In genomic region chr7:15981538-15981937, GRCm38 (mm10) we compare ENCODE assay signal across 11 mouse cellular contexts. TPM values are rescaled to one million over a fixed set of nuclear protein-coding genes. Genes with fewer than 3 reads are reported as not detected.
A peak's percentile ranks its signal among the peaks of the same experiment; 100 is the strongest.
DNase-seq lines count a peak whose midpoint lies in the region; ATAC-seq lines count a peak whose summit lies in the region.
"Had no signal": no experiment of that assay in that cellular context is flagged by ENCODE, and none has a peak within 500 bp of the region (broad histone marks: within the 10 kb centered on the region; RNA-seq: fewer than 3 reads in every experiment).

No protein-coding gene starts in this region.

- H3K4me2 ChIP-seq in liver, embryonic 16.5 days (ENCODE audit: low read depth, low read length): no peak overlapping the region
- H3K4me2 ChIP-seq in liver, embryonic 11.5 days: no peak overlapping the region
- no peak overlapping the region for H3K4me2 ChIP-seq in intestine, embryonic 16.5 days (ENCODE audit: low read depth, low read length)
- H3K4me2 ChIP-seq: forebrain, embryonic 15.5 days; hindbrain, embryonic 15.5 days had no signal

- DNase-seq in adrenal gland, adult (ENCODE audit: inconsistent age in 2 of 2, low spot score in 1 of 2): peak; percentile 67
- DNase-seq in adrenal gland, postnatal 25 days: no peak
- DNase-seq in liver, embryonic 11.5 days (ENCODE audit: low spot score): no peak
- DNase-seq in heart, postnatal 14 days: peak; percentile 43 to 62
- DNase-seq in testis, postnatal 10 days (ENCODE audit: low spot score): peak; percentile 64
- no peak for DNase-seq in retina, embryonic 14.5 days (ENCODE audit: low spot score)
- DNase-seq: lung, postnatal 14 days had no signal

- ATAC-seq in liver, embryonic 16.5 days (ENCODE audit: low read depth): peak; percentile 39
- ATAC-seq in liver, embryonic 11.5 days (replicated peaks; ENCODE audit: low FRiP score): no peak
- ATAC-seq in intestine, embryonic 16.5 days: no peak
- ATAC-seq: forebrain, embryonic 15.5 days had no signal

- H3K27ac ChIP-seq in liver, embryonic 16.5 days (ENCODE audit: low read length): no peak overlapping the region
- no peak overlapping the region for H3K27ac ChIP-seq in liver, embryonic 11.5 days (ENCODE audit: low read depth, low read length)
- H3K27ac ChIP-seq in intestine, embryonic 16.5 days (ENCODE audit: low read length): no peak overlapping the region
- H3K27ac ChIP-seq: forebrain, embryonic 15.5 days; hindbrain, embryonic 15.5 days had no signal

- no peak overlapping the region for H3K4me3 ChIP-seq in liver, embryonic 16.5 days (ENCODE audit: low read depth, low read length)
- no peak overlapping the region for H3K4me3 ChIP-seq in liver, embryonic 11.5 days (ENCODE audit: low read depth, low read length)
- no peak overlapping the region for H3K4me3 ChIP-seq in intestine, embryonic 16.5 days (ENCODE audit: low read length)
- H3K4me3 ChIP-seq: forebrain, embryonic 15.5 days; hindbrain, embryonic 15.5 days had no signal

- H3K9ac ChIP-seq in liver, embryonic 16.5 days (ENCODE audit: low read depth, low read length): no peak overlapping the region
- H3K9ac ChIP-seq in liver, embryonic 11.5 days (ENCODE audit: low read depth, low read length): no peak overlapping the region
- H3K9ac ChIP-seq in intestine, embryonic 16.5 days (ENCODE audit: low read depth, low read length): no peak overlapping the region
- H3K9ac ChIP-seq: forebrain, embryonic 15.5 days; hindbrain, embryonic 15.5 days had no signal

- H3K36me3 ChIP-seq in liver, embryonic 16.5 days (ENCODE audit: control insufficient read depth, insufficient read depth): no peaks in the 10 kb centered on the region; the same call in 1 of the 2 replicates
- H3K36me3 ChIP-seq in liver, embryonic 11.5 days (ENCODE audit: control insufficient read depth, insufficient read depth, low read length): peaks cover 14% of the 10 kb centered on the region
- H3K36me3 ChIP-seq in intestine, embryonic 16.5 days (ENCODE audit: control insufficient read depth, insufficient read depth, low read length): peaks cover 7% of the 10 kb centered on the region

- no peaks in the 10 kb centered on the region; the same call in none of the 2 replicates for H3K4me1 ChIP-seq in liver, embryonic 16.5 days (ENCODE audit: control insufficient read depth, low read depth, low read length)
- no peaks in the 10 kb centered on the region; the same call in 1 of the 2 replicates for H3K4me1 ChIP-seq in liver, embryonic 11.5 days (replicated peaks; ENCODE audit: control insufficient read depth, insufficient read depth, low read length)
- H3K4me1 ChIP-seq in intestine, embryonic 16.5 days (ENCODE audit: control insufficient read depth, insufficient read depth, low read length): 0 out of 2 replicates have a peak, but pooled peaks cover 2% of the 10 kb centered on the region
- H3K4me1 ChIP-seq: forebrain, embryonic 15.5 days; hindbrain, embryonic 15.5 days had no signal

- H3K27me3 ChIP-seq in liver, embryonic 16.5 days (ENCODE audit: control insufficient read depth, insufficient read depth, low read depth, low read length): no peaks in the 10 kb centered on the region
- H3K27me3 ChIP-seq in liver, embryonic 11.5 days (replicated peaks; ENCODE audit: control insufficient read depth, insufficient read depth, low read length): no peaks in the 10 kb centered on the region
- H3K27me3 ChIP-seq in intestine, embryonic 16.5 days (replicated peaks; ENCODE audit: control insufficient read depth, insufficient read depth, low read length): no peaks in the 10 kb centered on the region
- H3K27me3 ChIP-seq: forebrain, embryonic 15.5 days; hindbrain, embryonic 15.5 days had no signal

- no peaks in the 10 kb centered on the region for H3K9me3 ChIP-seq in liver, embryonic 16.5 days (replicated peaks; ENCODE audit: control insufficient read depth, low read length)
- no peaks in the 10 kb centered on the region for H3K9me3 ChIP-seq in liver, embryonic 11.5 days (ENCODE audit: control insufficient read depth, low read length)
- H3K9me3 ChIP-seq in intestine, embryonic 16.5 days (ENCODE audit: control insufficient read depth, low read length): no peaks in the 10 kb centered on the region
- H3K9me3 ChIP-seq: forebrain, embryonic 15.5 days; hindbrain, embryonic 15.5 days had no signal

- 63% methylated on average over 4 of the region's 4 CpGs for WGBS in liver, embryonic 16.5 days (ENCODE audit: insufficient replicate concordance)
- WGBS in liver, embryonic 11.5 days: 78% methylated on average over 4 of the region's 4 CpGs
- WGBS in intestine, embryonic 16.5 days: 71% methylated on average over 4 of the region's 4 CpGs

- intact Hi-C loops in heart, postnatal 14 days (cut with DNase I): loop anchor here (5.0 kb wide), 1 partner anchor 171 kb away; no protein-coding TSS in a partner anchor

RNA-seq across cellular contexts. Expression of gene Ehd2, which starts 14.2 kb away (rescaled TPM):
- 38.3 and 41.0 TPM in 2 replicates for total RNA-seq in adrenal gland, postnatal 25 days (2021)
- polyA plus RNA-seq in liver, embryonic 16.5 days (2015; fragmentation: Nextera tagmentation; extraction: Ambion mirVana): 4.7 and 5.6 TPM in 2 replicates
- polyA plus RNA-seq in liver, embryonic 11.5 days (2014; fragmentation: Nextera tagmentation; extraction: Ambion mirVana): 7.5 and 10.8 TPM in 2 replicates
- total RNA-seq in heart, postnatal 14 days (2021): 100 to 1,000 TPM; 172 to 182 TPM
- 48.1 and 50.9 TPM in 2 replicates for polyA plus RNA-seq in intestine, embryonic 16.5 days (2015; fragmentation: Nextera tagmentation; extraction: Ambion mirVana)

RNA-seq across cellular contexts. Expression of gene Nop53, which starts 35.7 kb away (rescaled TPM):
- 174 TPM in 2 replicates for total RNA-seq in adrenal gland, postnatal 25 days (2021)
- 71.8 and 79.1 TPM in 2 replicates for polyA plus RNA-seq in liver, embryonic 16.5 days (2015; fragmentation: Nextera tagmentation; extraction: Ambion mirVana)
- polyA plus RNA-seq in liver, embryonic 11.5 days (2014; fragmentation: Nextera tagmentation; extraction: Ambion mirVana): 217 and 219 TPM in 2 replicates
- total RNA-seq in heart, postnatal 14 days (2021): 100 to 1,000 TPM; 129 to 137 TPM
- 153 and 156 TPM in 2 replicates for polyA plus RNA-seq in intestine, embryonic 16.5 days (2015; fragmentation: Nextera tagmentation; extraction: Ambion mirVana)

RNA-seq across cellular contexts. Expression of gene Selenow, which starts 59.3 kb away (rescaled TPM):
- 156 and 160 TPM in 2 replicates for total RNA-seq in adrenal gland, postnatal 25 days (2021)
- 235 and 256 TPM in 2 replicates for polyA plus RNA-seq in liver, embryonic 16.5 days (2015; fragmentation: Nextera tagmentation; extraction: Ambion mirVana)
- 557 and 609 TPM in 2 replicates for polyA plus RNA-seq in liver, embryonic 11.5 days (2014; fragmentation: Nextera tagmentation; extraction: Ambion mirVana)
- total RNA-seq in heart, postnatal 14 days (2021): 100 to 1,000 TPM; 149 to 162 TPM
- 646 and 660 TPM in 2 replicates for polyA plus RNA-seq in intestine, embryonic 16.5 days (2015; fragmentation: Nextera tagmentation; extraction: Ambion mirVana)

Comparison
In these comparisons a context has a peak if more than half of its experiments do, and no peak if none do; other contexts are left out.
1. DNase-seq: peak in adrenal gland, adult (2 of 2), heart, postnatal 14 days (2 of 2) and testis, postnatal 10 days (single experiment); none in adrenal gland, postnatal 25 days (single experiment), liver, embryonic 11.5 days (single experiment) and retina, embryonic 14.5 days (single experiment).